In genomic region chr11:62921052-62921977, GRCm38 (mm10) we compare ENCODE assay signal across 8 mouse cellular contexts. TPM values are rescaled to one million over a fixed set of nuclear protein-coding genes. Genes with fewer than 3 reads are reported as not detected.
A peak's percentile ranks its signal among the peaks of the same experiment; 100 is the strongest.
DNase-seq lines count a peak whose midpoint lies in the region; ATAC-seq lines count a peak whose summit lies in the region.

No protein-coding gene starts in this region.

- H3K36me3 ChIP-seq in hindbrain, embryonic 15.5 days: no peaks in the 10 kb centered on the region

- H3K9ac ChIP-seq in hindbrain, embryonic 15.5 days: 0 out of 2 replicates have a peak overlapping the region, but pooled peaks have one; percentile 3

- 27% methylated on average over 25 of the region's 25 CpGs for WGBS in hindbrain, embryonic 15.5 days

- peaks cover 14% of the 10 kb centered on the region for H3K4me1 ChIP-seq in hindbrain, embryonic 15.5 days (replicated peaks)

- H3K9me3 ChIP-seq in hindbrain, embryonic 15.5 days: no peaks in the 10 kb centered on the region

- ATAC-seq in hindbrain, embryonic 15.5 days (ENCODE audit: low FRiP score, low read depth): peak; percentile 95

- H3K27me3 ChIP-seq in hindbrain, embryonic 15.5 days: no peaks in the 10 kb centered on the region

- H3K27ac ChIP-seq in hindbrain, embryonic 15.5 days (replicated peaks): peak overlapping the region; percentile 40

- peak overlapping the region; percentile 33 for H3K4me3 ChIP-seq in hindbrain, embryonic 15.5 days

- peak; percentile 27 for DNase-seq in T-cell, adult 2 months (ENCODE audit: low spot score)
- DNase-seq in cerebellum, postnatal 14 days: peak; percentile 95
- peak; percentile 93 to 96 for DNase-seq in frontal cortex, postnatal 36 days (ENCODE audit: low spot score in 2 of 2)
- peak; percentile 86 for DNase-seq in left cerebral cortex, adult 11 months (ENCODE audit: low spot score)
- DNase-seq in lung, postnatal 36 days: peak; percentile 96
- DNase-seq in right cerebral cortex, postnatal 10 days (ENCODE audit: low spot score in 2 of 2): peak; percentile 94 to 95
- DNase-seq in urinary bladder, postnatal 36 days (ENCODE audit: low spot score in 2 of 2): peak; percentile 87 to 93

- peak overlapping the region; percentile 48 for H3K4me2 ChIP-seq in hindbrain, embryonic 15.5 days

RNA-seq across cellular contexts. Expression of gene Cdrt4, which starts 29.7 kb away (rescaled TPM):
- not detected in 2 replicates for polyA plus RNA-seq in hindbrain, embryonic 15.5 days (2015; fragmentation: Nextera tagmentation; extraction: Ambion mirVana)

RNA-seq across cellular contexts. Expression of gene Tvp23b, which starts 42.1 kb away (rescaled TPM):
- 52.4 and 53.8 TPM in 2 replicates for polyA plus RNA-seq in hindbrain, embryonic 15.5 days (2015; fragmentation: Nextera tagmentation; extraction: Ambion mirVana)

Comparison
In these comparisons a context has a peak if more than half of its experiments do, and no peak if none do; other contexts are left out.
1. Peak in every context shown above with its lines: DNase-seq, ATAC-seq, H3K4me3 ChIP-seq and H3K27ac ChIP-seq.
2. DNase-seq: peak in every context shown above with its lines; median percentile 96 in lung, postnatal 36 days; 95 in cerebellum, postnatal 14 days; 94 in frontal cortex, postnatal 36 days; 94 in right cerebral cortex, postnatal 10 days; 90 in urinary bladder, postnatal 36 days; 86 in left cerebral cortex, adult 11 months; 27 in T-cell, adult 2 months.